ENCODE assay signal across 8 mouse cellular contexts in the genomic region with DNA sequence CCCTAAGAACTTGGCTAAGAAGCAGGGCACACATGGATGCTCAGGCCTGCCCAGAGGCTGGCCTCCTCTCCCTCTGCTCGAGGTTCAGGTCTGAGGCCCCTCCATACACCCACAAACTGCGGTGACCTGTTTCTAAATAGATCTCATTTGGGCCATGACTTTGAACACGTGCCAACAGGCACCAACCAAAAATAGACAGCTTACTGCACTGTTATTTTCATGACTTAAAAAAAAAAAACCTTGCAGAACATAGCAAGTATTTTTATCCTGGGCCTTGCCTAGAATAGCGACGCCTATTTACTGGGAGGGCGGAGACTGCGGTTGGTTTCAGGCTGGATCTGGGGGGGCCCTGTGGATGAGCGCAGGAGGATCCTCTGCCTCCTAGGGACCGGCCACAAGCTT. TPM values are rescaled to one million over a fixed set of nuclear protein-coding genes. Genes with fewer than 3 reads are reported as not detected.
DNase-seq lines count a peak whose midpoint lies in the region; ATAC-seq and TF ChIP-seq lines count a peak whose summit lies in the region.

No protein-coding gene starts in this region.

- ATAC-seq in lung, postnatal 0 days, result no peak
- ATAC-seq in stomach, embryonic 16.5 days (ENCODE audit: insufficient read depth, low FRiP score), result no peak
- no peak for ATAC-seq in midbrain, embryonic 16.5 days
- no peak for ATAC-seq in forebrain, embryonic 11.5 days (replicated peaks; ENCODE audit: low FRiP score)

- no peaks in the 10 kb centered on the region for H3K9me3 ChIP-seq in lung, postnatal 0 days (ENCODE audit: low read length)
- no peaks in the 10 kb centered on the region for H3K9me3 ChIP-seq in stomach, embryonic 16.5 days (replicated peaks; ENCODE audit: control insufficient read depth, low read length)
- no peaks in the 10 kb centered on the region for H3K9me3 ChIP-seq in midbrain, embryonic 16.5 days (replicated peaks; ENCODE audit: control insufficient read depth, low read length, poor library complexity, severe bottlenecking)
- no peaks in the 10 kb centered on the region for H3K9me3 ChIP-seq in forebrain, embryonic 11.5 days (ENCODE audit: control insufficient read depth, low read length)

- H3K4me3 ChIP-seq in lung, postnatal 0 days (ENCODE audit: low read depth, low read length), result no peak overlapping the region
- no peak overlapping the region for H3K4me3 ChIP-seq in stomach, embryonic 16.5 days (replicated peaks; ENCODE audit: low read length)
- no peak overlapping the region for H3K4me3 ChIP-seq in midbrain, embryonic 16.5 days (ENCODE audit: low read depth, low read length)
- no peak overlapping the region for H3K4me3 ChIP-seq in forebrain, embryonic 11.5 days (ENCODE audit: low read depth, low read length)

- H3K36me3 ChIP-seq in lung, postnatal 0 days (ENCODE audit: insufficient read depth, low read length), result no peaks in the 10 kb centered on the region
- no peaks in the 10 kb centered on the region for H3K36me3 ChIP-seq in stomach, embryonic 16.5 days (ENCODE audit: control insufficient read depth, insufficient read depth, low read length)
- no peaks in the 10 kb centered on the region for H3K36me3 ChIP-seq in midbrain, embryonic 16.5 days (ENCODE audit: control insufficient read depth, insufficient read depth, low read length)
- H3K36me3 ChIP-seq in forebrain, embryonic 11.5 days (ENCODE audit: control insufficient read depth, insufficient read depth, low read length), result no peaks in the 10 kb centered on the region

- no peak for TF ChIP-seq EP300 in lung, postnatal 0 days (IDR thresholded peaks at IDR 0.05)

- 41% methylated on average over 9 of the region's 9 CpGs for WGBS in lung, postnatal 0 days
- 41% methylated on average over 9 of the region's 9 CpGs for WGBS in stomach, embryonic 16.5 days
- 48% methylated on average over 9 of the region's 9 CpGs for WGBS in midbrain, embryonic 16.5 days
- 63% methylated on average over 9 of the region's 9 CpGs for WGBS in forebrain, embryonic 11.5 days

- H3K27ac ChIP-seq in lung, postnatal 0 days (ENCODE audit: low read length), result 0 out of 2 replicates have a peak overlapping the region, but pooled peaks have one; percentile 26
- H3K27ac ChIP-seq in stomach, embryonic 16.5 days (ENCODE audit: low read length), result 0 out of 2 replicates have a peak overlapping the region, but pooled peaks have one; percentile 27
- no peak overlapping the region for H3K27ac ChIP-seq in midbrain, embryonic 16.5 days (ENCODE audit: low read length)
- no peak overlapping the region for H3K27ac ChIP-seq in forebrain, embryonic 11.5 days (ENCODE audit: low read depth, low read length)

- no peak overlapping the region for H3K4me2 ChIP-seq in lung, postnatal 0 days (replicated peaks; ENCODE audit: low read depth, low read length)
- no peak overlapping the region for H3K4me2 ChIP-seq in stomach, embryonic 16.5 days (ENCODE audit: low read depth, low read length)
- H3K4me2 ChIP-seq in midbrain, embryonic 16.5 days (ENCODE audit: low read length), result no peak overlapping the region
- H3K4me2 ChIP-seq in forebrain, embryonic 11.5 days (ENCODE audit: low read depth, low read length, severe bottlenecking), result no peak overlapping the region

- peak; percentile 19 for TF ChIP-seq CTCF in lung, postnatal 0 days (IDR thresholded peaks at IDR 0.05)

- H3K27me3 ChIP-seq in lung, postnatal 0 days (replicated peaks; ENCODE audit: insufficient read depth, low read length), result no peaks in the 10 kb centered on the region
- H3K27me3 ChIP-seq in stomach, embryonic 16.5 days (ENCODE audit: control insufficient read depth, insufficient read depth, low read length), result no peaks in the 10 kb centered on the region
- no peaks in the 10 kb centered on the region for H3K27me3 ChIP-seq in midbrain, embryonic 16.5 days (ENCODE audit: control insufficient read depth, insufficient read depth, low read depth, low read length)
- no peaks in the 10 kb centered on the region for H3K27me3 ChIP-seq in forebrain, embryonic 11.5 days (ENCODE audit: control insufficient read depth, insufficient read depth, low read length)

- peaks cover 4% of the 10 kb centered on the region for H3K4me1 ChIP-seq in lung, postnatal 0 days (ENCODE audit: insufficient read depth, low read depth, low read length)
- H3K4me1 ChIP-seq in stomach, embryonic 16.5 days (ENCODE audit: control insufficient read depth, insufficient read depth, low read length), result peaks cover 8% of the 10 kb centered on the region
- H3K4me1 ChIP-seq in midbrain, embryonic 16.5 days (ENCODE audit: control insufficient read depth, insufficient read depth, low read length), result peaks cover 5% of the 10 kb centered on the region; the same call in 1 of the 2 replicates
- H3K4me1 ChIP-seq in forebrain, embryonic 11.5 days (replicated peaks; ENCODE audit: control insufficient read depth, insufficient read depth, low read length), result no peaks in the 10 kb centered on the region

- no peak overlapping the region for H3K9ac ChIP-seq in lung, postnatal 0 days (replicated peaks; ENCODE audit: low read depth)
- no peak overlapping the region for H3K9ac ChIP-seq in stomach, embryonic 16.5 days (ENCODE audit: low read length)
- H3K9ac ChIP-seq in midbrain, embryonic 16.5 days (ENCODE audit: low read depth, low read length), result no peak overlapping the region
- no peak overlapping the region for H3K9ac ChIP-seq in forebrain, embryonic 11.5 days (ENCODE audit: low read length)

- peak; percentile 60 for DNase-seq in lung, postnatal 0 days (ENCODE audit: low spot score)
- DNase-seq in lung, postnatal 4 days, result no peak
- peak; percentile 50 to 78 for DNase-seq in gastrocnemius, adult 8-10 months (ENCODE audit: low spot score in 2 of 2)
- peak; percentile 14 for DNase-seq in kidney, postnatal 14 days
- DNase-seq in thymus, postnatal 0 days (ENCODE audit: low spot score), result no peak
- DNase-seq in forebrain, embryonic 11.5 days (ENCODE audit: low spot score), result no peak

RNA-seq across cellular contexts. Expression of a gene that starts 18.0 kb away (rescaled TPM):
- 58.9 and 60.6 TPM in 2 replicates for polyA plus RNA-seq in lung, postnatal 0 days (2015; fragmentation: Nextera tagmentation; extraction: Ambion mirVana)
- total RNA-seq in gastrocnemius, adult 8-10 months (2022), result 100 to 1,000 TPM; 113 to 132 (median 118) TPM
- 76.9 and 79.1 TPM in 2 replicates for polyA plus RNA-seq in stomach, embryonic 16.5 days (2015; fragmentation: Nextera tagmentation; extraction: Ambion mirVana)
- 127 and 136 TPM in 2 replicates for polyA plus RNA-seq in midbrain, embryonic 16.5 days (2015; fragmentation: Nextera tagmentation; extraction: Ambion mirVana)
- 61.5 and 67.0 TPM in 2 replicates for polyA plus RNA-seq in thymus, postnatal 0 days (2015; fragmentation: Nextera tagmentation; extraction: Ambion mirVana)
- 153 and 175 TPM in 2 replicates for polyA plus RNA-seq in forebrain, embryonic 11.5 days (2014; fragmentation: Nextera tagmentation; extraction: Ambion mirVana)

Comparison
In these comparisons a context has a peak if more than half of its experiments do, and no peak if none do; other contexts are left out.
1. DNase-seq: peak in lung, postnatal 0 days (single experiment), gastrocnemius, adult 8-10 months (2 of 2) and kidney, postnatal 14 days (single experiment); none in lung, postnatal 4 days (0 of 2), thymus, postnatal 0 days (single experiment) and forebrain, embryonic 11.5 days (single experiment).
2. H3K27ac ChIP-seq: peak in lung, postnatal 0 days (single experiment) and stomach, embryonic 16.5 days (single experiment); none in midbrain, embryonic 16.5 days (single experiment) and forebrain, embryonic 11.5 days (single experiment).